Mouse (Mus musculus): ENCODE results near the gene Icam4. TPM values are rescaled to one million over a fixed set of nuclear protein-coding genes. Genes with fewer than 3 reads are reported as not detected.
"Not testable (repeated sequence)": the region's sequence is repeated elsewhere in the genome, so short reads cannot be mapped to it uniquely, and the experiment has no call there.

The Icam4 gene
- total RNA-seq, 2 experiments from 2014 or later: 1.2 to 1.7 TPM

DNA sequence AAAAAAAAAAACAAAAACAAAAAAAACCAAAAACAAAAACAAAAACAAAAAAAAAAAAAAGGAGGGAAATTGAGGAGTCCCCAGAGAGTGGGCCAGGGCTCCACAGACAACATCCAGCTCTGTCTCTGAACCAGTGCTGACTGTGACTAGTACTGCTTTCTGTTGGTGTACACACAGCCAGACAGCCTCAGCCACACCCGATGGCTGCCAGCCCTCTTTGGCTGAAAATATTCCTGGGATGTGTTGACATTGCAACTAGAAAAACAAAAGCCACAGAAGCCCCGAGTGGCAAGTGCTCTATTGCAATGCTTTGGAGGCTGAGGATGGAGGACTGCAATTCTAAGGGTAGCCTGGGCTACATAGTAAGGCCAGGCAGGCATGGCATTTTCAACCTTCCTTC lies 18.8 kb upstream of the Icam4 start:
- intact Hi-C loops (cut with DNase I): no loop called here

DNA sequence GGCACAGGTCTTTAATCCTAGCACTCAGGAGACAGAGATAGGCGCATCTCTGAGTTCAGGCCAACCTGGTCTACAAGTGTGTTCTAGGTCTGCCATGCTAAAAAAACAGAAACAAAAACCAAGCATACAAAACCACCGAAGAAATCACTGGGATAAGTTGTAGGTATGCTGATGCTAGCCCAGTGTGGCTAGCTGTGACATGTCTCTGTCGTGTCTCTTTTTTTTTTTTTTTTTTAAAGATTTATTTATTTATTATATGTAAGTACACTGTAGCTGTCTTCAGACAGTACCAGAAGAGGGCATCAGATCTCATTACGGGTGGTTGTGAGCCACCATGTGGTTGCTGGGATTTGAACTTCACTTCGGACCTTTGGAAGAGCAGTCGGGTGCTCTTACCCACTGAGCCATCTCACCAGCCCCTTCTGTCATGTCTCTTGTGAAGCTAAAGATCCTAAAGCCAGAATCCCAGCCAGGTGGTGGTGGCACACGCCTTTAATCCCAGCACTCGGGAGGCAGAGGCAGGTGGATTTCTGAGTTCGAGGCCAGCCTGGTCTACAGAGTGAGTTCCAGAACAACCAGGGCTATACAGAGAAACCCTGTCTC lies 18.1 kb upstream of the Icam4 start:
- DNase-seq; intact Hi-C loops (cut with DNase I): not testable (repeated sequence)

More for the DNA sequence above, 18.8 kb upstream of the Icam4 start:
- no peak for DNase-seq

DNA sequence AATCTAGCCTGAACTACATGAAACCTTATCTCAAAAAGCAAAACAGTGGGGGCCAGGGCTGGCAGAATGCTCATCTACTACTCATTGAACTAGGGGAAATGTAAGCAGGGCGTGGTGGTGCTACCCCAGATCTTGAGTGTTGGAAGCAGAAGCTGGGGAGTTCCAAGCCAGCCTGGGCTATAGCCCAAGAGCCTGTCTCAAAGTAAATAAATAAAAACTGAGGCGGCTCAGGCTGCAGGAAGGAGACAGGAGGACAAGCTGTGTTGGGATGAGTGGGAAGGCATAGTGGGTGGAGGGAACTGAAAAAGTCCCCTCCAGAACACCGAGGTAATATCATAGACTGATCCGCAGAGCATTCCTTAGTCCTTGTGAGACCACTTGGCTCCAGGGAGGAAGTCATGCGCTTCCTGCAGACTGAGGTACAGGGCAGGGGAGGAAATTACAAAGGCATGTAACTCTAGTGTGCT lies 17.3 kb upstream of the Icam4 start:
- no peak for DNase-seq
- intact Hi-C loops (cut with DNase I): no loop called here

DNA sequence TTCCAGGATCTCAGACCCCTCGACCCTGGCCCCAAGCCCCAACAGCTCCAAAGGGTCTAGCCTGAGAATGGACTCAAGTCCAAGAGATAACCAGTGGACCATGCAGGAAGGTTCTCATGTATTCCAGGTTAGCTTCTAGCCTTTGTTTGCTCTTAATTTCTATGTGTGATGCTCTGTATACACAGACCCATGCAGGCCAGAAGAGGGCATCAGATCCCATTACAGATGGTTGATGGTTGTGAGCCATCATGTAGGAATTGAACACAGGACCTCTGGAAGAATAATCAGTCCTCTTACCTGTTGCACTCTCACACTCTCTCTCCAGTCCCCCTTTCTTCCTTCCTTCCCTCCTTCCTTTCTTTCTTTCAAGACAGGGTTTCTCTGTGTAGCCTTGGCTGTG lies 16.8 kb upstream of the Icam4 start:
- intact Hi-C loops (cut with DNase I): no loop called here
- no peak for DNase-seq

DNA sequence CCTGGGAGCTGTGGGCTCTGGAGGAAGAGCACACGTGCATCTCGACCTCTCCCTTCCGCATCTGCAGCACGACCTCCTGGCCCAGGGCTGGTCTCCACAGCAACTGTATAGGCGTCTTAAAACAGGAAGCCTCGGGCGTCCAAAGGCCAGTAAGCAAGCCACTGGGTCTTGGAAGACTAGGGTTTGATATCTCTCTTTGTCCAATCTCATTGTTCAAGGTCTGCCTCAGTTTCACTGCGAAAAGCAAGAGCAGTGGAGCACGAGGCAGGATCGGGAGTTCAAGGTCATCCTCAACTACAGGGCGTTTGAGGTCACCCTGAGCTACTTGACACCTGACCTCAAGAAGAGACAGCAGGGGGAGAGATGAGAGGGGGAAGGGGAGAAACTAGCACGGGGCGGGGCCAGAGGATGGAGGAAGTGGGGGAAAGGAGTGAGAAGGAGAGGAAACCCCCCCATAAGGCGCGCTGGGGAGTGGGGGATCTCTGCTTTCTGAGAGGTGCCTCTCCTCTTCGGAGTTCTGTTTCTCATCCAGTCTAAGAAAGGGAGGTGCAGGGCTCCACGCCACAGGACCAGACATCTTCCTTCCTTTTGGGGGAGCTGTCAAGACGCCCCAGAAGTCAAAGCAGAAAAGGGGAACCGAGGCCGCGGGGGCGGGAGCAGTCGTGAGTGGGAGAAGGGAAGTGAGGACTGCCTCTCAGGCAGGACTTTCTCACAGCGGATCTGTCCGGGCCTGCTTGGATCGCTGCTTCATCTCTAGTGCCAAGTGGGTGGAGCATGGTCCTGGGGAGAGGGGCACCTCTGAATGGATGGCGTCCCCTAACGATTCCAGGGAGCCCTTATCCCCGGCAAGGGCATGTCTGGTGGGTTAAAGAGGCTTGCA lies 14.2 kb upstream of the Icam4 start:
- peak; percentile 50 to 57 for DNase-seq
- intact Hi-C loops (cut with DNase I): no loop called here

DNA sequence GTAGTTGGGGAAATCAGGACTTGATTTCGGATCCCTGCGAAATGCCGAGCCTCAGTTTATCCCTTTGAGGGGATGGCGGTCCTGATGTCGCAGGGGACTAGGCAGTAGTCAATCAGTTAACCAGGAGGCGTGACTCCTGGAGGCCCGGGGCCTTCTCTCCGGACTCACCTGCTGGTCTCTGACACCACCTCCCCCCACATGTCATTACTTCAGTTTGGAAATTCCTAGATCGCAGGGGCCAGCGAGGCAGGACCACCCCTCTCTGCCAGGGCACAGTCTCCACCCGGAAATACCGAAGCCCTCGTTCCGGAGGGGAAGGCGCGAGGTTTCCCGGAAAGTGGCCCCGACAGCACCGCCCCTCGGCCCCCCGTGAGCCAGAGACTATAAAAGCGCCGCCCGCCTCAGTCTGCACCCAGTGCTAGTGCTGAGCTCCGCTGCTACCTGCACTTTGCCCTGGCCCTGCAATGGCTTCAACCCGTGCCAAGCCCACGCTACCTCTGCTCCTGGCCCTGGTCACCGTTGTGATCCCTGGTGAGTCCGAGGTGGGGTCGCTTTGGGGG lies 13.5 kb upstream of the Icam4 start, which contains the start of gene Icam1:
Gene Icam1, plus strand, starts transcription at position 415 of the 560 bp plus-strand sequence.
- peak; percentile 50 to 56 for DNase-seq
- intact Hi-C loops (cut with DNase I): no loop called here

DNA sequence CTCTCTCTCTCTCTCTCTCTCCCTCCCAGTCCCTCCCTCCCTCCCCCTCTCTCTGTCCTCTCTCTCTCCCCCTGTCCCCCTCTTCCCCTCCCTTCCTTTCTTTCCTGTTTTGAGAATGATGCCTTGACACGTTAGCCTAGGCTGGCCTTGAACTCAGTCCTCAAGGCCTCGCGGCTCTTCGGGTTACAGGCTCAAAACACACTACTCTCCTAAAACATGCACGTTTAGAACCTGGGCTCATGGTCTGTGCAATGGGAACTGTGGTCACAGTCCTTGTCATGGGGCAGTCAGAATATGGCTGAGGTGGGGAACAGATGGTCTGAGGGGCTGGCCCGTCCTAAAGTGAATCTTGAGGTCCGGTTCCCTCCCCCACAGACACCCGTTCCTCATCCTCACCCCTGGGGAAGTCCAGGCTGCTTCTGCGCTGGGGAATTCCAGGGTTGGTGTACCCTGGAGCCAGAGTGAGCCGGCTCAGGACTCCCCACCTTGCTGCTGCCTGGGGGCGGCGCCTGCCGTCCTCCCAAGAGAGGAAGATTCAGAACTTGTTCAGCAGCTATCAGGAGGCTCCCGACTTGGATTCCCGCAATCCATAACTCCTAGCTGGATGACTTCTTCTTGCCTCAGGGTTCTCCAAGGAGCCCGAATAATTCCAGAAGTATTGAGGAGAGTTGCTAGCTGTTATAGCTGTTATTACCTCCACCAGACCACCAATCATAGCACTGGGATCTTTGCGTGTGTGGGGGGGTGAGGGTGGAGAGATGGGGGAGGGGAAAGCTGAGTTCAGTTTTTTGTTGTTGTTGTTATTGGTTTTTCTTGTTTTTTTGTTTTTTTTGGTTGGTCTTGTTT lies 12.6 kb upstream of the Icam4 start:
- no peak for DNase-seq
- intact Hi-C loops (cut with DNase I): no loop called here

DNA sequence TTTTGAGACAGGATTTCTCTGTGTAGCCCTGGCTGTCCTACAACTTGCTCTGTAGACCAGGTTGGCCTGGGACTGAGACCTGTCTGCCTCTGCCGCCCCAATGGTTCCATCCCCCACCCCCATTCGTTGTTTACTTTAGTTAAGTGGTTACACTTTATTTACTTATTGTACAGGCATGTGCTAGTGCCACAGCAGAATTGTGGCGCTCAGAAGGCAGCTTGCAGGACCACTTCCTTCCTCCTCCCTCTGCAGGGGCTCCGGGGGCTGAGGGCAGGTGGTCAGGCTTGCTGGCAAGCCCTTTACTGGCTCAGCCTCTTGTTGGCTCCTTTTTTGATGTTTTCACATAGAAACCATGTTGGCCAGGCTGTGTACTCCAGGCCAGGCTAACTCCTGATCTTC lies 12.0 kb upstream of the Icam4 start:
- no peak for DNase-seq
- intact Hi-C loops (cut with DNase I): no loop called here

DNA sequence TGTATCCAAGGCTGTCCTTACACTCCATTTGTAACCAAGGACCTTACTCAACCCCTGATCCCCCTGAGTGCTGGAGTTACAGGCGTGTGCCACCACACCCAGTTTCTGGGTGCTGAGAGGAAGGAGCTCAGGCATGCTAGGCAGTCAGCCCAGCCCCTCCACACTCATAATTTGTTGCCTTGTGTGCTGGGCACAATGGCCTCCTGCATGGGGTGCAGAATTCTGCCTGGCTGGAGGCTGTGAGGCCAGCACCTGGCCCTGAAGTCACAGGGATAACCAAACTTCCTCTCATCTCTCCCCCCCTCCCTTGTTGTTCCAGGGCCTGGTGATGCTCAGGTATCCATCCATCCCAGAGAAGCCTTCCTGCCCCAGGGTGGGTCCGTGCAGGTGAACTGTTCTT lies 10.6 kb upstream of the Icam4 start:
- DNase-seq: no peak
- intact Hi-C loops (cut with DNase I): no loop called here

DNA sequence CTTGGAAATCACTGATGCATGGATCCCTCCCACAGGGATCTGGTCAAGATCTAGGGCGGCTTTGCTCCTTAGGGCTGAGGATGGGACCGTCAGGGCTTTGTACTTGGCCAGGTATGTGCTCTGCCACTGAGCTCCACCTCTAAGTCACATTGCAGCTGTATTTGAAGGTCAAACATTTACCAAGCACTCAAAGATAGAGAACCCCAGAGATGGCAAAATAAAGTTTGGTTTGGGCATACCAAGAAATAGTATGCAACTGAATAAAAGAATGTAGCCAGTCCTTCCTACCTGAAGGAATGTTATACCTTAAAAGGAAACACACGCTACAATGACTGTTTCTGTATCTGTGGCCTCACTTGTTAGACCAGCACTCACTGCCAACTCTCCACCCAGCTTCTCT lies 7.8 kb upstream of the Icam4 start:
- intact Hi-C loops (cut with DNase I): no loop called here
- no peak for DNase-seq

DNA sequence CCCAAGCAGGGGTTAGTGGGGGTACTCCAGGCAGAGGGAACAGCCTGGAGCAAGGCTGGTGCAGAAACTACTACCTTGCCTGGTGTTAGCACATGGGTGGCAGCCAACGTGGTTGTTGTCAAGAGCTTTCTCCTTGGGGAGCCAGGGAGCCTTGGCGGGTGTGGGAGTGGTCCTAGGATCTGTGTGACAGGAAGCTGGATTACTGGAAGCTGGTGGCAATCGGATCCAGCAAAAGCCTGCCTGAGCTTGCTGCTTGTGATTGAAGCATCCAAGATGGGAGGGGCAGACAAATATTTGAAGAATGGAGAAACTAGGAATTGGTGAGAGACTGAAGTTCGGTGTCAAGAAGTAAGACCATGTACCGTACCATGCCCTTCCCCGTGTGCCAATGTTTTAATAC lies 6.9 kb upstream of the Icam4 start:
- intact Hi-C loops (cut with DNase I): no loop called here

DNA sequence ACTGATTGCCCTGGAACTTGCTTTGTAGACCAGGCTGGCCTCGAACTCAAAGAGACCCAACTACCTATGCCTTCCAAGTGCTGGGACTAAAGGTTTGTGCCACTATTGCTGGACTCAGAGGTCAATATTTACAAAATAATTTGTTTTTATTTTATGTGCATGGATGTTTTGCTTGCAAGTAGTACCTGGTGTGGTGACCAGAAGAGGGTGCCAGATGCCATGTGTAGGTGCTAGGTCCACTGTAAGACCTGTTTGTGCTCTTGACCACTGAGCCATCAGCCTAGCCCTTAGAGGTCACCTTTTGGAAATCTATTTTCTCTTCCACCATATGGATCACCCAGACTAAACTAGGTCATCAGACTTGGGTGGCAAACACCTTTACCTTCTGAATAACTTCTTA lies 6.4 kb upstream of the Icam4 start:
- intact Hi-C loops (cut with DNase I): no loop called here

More for the DNA sequence above, 6.9 kb upstream of the Icam4 start:
- DNase-seq: no peak

DNA sequence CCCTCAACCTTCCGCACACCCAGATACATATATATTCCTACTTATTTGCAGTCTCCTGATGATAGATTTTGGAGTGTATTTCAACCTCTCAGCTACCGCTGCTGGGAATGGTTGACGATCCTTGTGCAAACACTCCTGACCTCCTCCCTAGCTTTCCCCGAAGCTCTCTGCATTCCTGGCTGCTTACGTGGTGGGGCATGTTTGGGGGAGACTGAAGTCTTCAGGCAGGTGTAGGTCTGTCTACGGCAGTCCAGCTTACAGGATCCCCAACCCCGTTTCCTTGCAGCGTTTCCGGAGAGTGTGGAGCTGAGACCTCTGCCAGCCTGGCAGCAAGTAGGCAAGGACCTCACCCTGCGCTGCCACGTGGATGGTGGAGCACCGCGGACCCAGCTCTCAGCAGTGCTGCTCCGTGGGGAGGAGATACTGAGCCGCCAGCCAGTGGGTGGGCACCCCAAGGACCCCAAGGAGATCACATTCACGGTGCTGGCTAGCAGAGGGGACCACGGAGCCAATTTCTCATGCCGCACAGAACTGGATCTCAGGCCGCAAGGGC lies 3.8 kb upstream of the Icam4 start:
- DNase-seq: no peak
- intact Hi-C loops (cut with DNase I): no loop called here

More for the DNA sequence above, 6.4 kb upstream of the Icam4 start:
- DNase-seq: no peak

DNA sequence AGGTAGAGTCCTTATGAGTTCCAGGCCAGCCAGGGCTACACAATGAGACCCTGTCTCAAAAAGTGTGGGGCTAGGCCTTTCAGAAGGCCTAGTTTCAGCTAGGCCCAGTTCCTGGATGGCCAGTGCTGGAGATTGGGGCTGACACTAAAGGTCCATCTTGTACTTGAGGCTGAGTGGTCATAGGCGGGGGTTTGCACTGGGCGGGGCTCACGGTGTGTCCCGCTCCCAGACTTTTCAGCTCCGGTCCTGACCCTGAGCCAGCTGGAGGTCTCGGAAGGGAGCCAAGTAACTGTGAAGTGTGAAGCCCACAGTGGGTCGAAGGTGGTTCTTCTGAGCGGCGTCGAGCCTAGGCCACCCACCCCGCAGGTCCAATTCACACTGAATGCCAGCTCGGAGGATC lies 2.3 kb upstream of the Icam4 start:
- intact Hi-C loops (cut with DNase I): no loop called here
- DNase-seq: no peak

DNA sequence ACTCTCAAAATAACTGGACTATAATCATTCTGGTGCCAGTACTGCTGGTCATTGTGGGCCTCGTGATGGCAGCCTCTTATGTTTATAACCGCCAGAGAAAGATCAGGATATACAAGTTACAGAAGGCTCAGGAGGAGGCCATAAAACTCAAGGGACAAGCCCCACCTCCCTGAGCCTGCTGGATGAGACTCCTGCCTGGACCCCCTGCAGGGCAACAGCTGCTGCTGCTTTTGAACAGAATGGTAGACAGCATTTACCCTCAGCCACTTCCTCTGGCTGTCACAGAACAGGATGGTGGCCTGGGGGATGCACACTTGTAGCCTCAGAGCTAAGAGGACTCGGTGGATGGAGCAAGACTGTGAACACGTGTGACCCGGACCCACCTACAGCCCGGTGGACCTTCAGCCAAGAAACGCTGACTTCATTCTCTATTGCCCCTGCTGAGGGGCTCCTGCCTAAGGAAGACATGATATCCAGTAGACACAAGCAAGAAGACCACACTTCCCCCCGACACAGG lies 1.3 kb upstream of the Icam4 start:
- intact Hi-C loops (cut with DNase I): no loop called here
- DNase-seq: no peak

DNA sequence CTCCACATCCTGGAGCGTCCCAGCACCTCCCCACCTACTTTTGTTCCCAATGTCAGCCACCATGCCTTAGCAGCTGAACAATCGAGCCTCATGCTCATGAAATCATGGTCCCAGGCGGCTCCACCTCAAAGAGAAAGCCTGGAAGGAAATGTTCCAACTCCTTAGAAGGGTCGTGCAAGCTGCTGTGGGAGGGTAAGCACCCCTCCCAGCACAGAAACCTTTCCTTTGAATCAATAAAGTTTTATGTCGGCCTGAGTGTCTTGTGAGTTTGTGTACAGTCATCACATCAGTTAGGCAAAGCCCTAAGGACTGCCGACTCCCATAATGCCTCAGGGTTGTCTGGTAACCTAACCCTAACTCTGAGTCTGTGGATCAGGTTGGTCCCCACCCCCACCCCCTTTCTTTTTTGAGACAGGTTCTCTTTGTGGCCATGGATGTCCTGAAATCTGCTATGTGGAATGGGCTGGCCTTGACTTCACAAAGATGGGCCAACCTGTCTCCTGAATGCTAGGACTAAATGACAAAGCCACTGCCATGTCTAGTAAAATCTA lies 538 bp upstream of the Icam4 start:
- DNase-seq: no peak
- intact Hi-C loops (cut with DNase I): no loop called here

DNA sequence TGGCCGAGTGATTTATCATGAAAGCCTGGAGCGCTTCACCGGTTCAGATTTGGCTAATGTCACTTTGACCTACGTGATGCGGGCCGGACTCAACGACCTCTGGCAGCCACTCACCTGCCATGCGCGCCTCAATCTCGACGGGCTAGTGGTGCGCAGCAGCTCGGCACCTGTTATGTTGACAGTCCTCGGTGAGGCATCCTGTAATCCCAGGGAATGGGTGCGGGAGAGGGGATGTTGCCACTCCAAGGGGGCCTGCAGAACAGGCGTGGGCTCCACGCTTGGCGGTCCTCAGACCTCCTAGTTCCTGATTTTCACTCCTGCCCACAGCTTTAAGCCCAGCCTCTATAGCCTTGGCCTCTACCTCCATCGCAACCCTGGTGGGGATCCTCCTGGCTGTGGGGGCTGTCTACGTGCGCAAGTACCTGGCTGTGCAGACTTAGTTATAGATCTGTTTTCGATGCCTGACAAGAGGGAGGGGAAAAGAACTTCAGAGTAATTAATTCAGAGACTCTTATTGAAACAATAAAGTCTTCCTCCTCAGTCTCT lies 955 bp downstream of the Icam4 start:
- intact Hi-C loops (cut with DNase I): loop anchor here (5.0 kb wide), 1 partner anchor 107 kb away; no protein-coding TSS in a partner anchor
- DNase-seq: no peak

DNA sequence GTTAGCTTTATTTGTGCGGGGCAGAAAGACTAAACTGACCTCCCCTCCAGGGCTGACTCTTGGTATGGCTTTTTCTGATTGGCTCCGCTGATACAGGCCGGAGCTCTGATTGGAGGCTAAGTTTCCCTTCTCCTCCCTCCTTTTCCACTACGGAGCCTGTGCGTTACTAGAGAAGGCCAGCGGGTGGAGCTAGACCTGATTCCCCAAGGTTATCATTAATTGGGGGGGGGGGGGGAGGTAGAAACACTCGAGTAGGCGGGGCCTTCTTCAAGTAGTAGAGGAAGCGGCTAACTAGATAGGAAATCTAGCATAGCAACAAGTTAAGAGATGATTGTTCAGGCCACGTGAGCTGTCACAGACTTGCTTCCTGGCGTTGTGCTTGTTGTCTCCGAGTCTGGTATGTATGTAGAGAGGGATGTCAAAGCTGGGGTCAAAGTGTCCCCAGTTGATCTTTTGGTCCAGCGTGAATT lies 1.6 kb downstream of the Icam4 start:
- peak; percentile 78 to 84 for DNase-seq
- intact Hi-C loops (cut with DNase I): loop anchor here (5.0 kb wide), 1 partner anchor 106 kb away; no protein-coding TSS in a partner anchor

DNA sequence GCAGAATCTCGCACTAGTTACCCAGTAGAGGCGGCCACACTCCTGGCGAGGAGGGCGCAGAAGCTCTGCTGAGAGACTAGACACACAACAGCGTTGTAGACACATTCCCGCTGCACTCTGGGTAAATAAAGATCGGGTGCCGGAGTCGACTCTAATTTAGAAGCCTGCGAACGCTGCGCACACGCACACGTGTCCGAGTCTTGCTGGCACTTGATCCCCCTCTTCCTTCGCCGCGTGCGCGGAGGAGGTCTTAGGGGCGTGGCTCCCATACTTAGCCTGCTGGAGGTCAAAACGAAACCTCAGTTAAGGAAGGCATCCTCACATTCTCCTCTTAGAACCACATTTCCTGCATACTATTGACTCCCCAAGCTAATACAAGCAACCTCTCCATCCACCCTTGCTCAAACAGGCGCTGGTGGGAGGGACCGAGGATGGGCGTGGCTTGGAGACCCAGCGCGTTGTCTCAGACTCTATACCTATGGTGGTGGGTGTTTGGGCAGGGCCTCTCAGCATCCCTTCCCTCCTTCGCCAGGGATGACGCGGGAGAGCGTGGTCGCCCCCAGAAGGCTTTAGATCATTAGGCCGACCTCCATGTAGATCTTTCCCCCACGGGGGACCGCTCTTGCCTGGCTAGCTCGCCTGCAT lies 2.2 kb downstream of the Icam4 start:
- peak; percentile 32 to 57 for DNase-seq
- intact Hi-C loops (cut with DNase I): loop anchor here (5.0 kb wide), 1 partner anchor 106 kb away; no protein-coding TSS in a partner anchor

Measured in gastrocnemius, postnatal 36 days (tissue).